Mouse (Mus musculus) neutrophil, adult 59 days (primary cell): Measurements from ENCODE around the gene Tldc2. TPM values are rescaled to one million over a fixed set of nuclear protein-coding genes. Genes with fewer than 3 reads are reported as not detected.

Experiments used
- total RNA-seq, 2 experiments: library from RNA; stranded (reverse); gene quantifications; 1 replicate in 1 of 2; 2 replicates in 1 of 2; pipeline ENCODE4 v1.2.4; 2023

Gene Tldc2
- total RNA-seq, result not detected

DNA sequence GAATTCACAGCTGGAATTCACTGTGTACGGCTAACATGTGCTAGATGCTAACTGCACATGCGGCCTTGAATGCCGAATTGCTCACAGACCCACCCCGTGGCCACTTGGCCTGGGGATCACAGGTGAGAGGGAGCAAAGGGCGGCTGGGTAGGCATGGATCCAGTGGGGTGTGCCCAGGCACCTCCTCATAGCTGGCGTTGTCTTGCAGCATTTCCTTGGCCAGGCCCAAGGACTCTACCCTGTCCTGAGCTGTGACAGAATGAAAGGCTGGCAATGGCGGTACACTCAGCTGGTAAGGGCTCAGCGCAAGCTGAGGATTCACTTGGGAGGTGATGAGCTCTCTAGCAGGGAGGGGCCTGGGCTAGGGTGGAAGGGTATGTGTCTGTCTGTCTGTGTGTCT, at the start of gene Tldc2:
TSS of gene Tldc2 (plus strand) at position 260 of the 400 bp plus-strand sequence.

GRCm38 (mm10) chr2:157078793-157079700, 7.8 kb upstream of the Tldc2 start, which contains the start of gene Soga1:
TSS of gene Soga1 (minus strand) at chr2:157079254.

DNA sequence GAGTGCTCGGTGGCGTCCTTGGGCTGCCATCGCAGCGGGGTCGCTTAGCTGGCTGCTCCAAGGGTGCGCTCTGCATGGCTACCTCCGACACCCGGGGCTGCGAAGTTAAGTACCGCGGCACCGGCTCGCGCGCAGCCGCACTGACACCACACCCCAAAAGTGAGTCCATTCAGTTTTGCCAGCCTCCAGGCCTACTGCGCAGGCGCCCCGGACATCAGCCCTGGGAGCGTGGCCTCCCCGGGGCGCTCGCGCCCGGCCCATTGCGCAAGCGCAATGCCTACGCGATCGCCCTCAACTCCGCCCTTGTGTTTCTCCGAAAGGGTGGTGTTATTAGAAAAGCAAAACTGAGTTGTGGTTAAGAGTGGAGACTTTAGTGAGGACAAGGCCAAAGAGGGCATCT, 48.2 kb downstream of the Tldc2 start, which contains the start of gene Samhd1:
TSS of gene Samhd1 (minus strand) at position 252 of the 400 bp plus-strand sequence.

Other genes with a start within 250 kb of the Tldc2 start
- gene Tgif2, start 247.0 kb upstream of the Tldc2 start, total RNA-seq, result 10 to 100 TPM; 10.9 to 19.3 TPM
- gene 4930518I15Rik, start 229.1 kb upstream of the Tldc2 start, total RNA-seq, result 1 to 10 TPM; 4.9 to 6.1 TPM
- 100 to 1,000 TPM; 309 to 329 TPM for gene Rab5if, start 223.9 kb upstream of the Tldc2 start, total RNA-seq
- gene Sla2, start 199.9 kb upstream of the Tldc2 start, total RNA-seq, result under 1 TPM; 0.18 to 0.51 TPM
- gene Ndrg3, start 95.0 kb upstream of the Tldc2 start, total RNA-seq, result 10 to 100 TPM; 11.6 to 15.5 TPM
- gene Dsn1, start 79.9 kb upstream of the Tldc2 start, total RNA-seq, result 10 to 100 TPM; 25.5 to 27.4 TPM
- gene Soga1, start 7.8 kb upstream of the Tldc2 start, total RNA-seq, result 1 to 10 TPM; 2.8 to 3.3 TPM
- gene Samhd1, start 48.2 kb downstream of the Tldc2 start, total RNA-seq, result 100 to 1,000 TPM; 570 to 583 TPM
- gene Rbl1, start 117.5 kb downstream of the Tldc2 start, total RNA-seq, result 10 to 100 TPM; 34.1 to 34.7 TPM
- gene Rpn2, start 192.0 kb downstream of the Tldc2 start, total RNA-seq, result 100 to 1,000 TPM; 115 to 134 TPM
- under 1 TPM in 1 of 2 experiments, not detected in 1; 0.36 TPM for gene Mroh8, start 192.5 kb downstream of the Tldc2 start, total RNA-seq